Mouse (Mus musculus) hindbrain, embryonic 11.5 days (tissue): ENCODE results near the gene Krtap4-2. TPM values are rescaled to one million over a fixed set of nuclear protein-coding genes. Genes with fewer than 3 reads are reported as not detected.
"Not testable (repeated sequence)": the region's sequence is repeated elsewhere in the genome, so short reads cannot be mapped to it uniquely, and the experiment has no call there.

Experiments used
- ATAC-seq: fragments of 200-750 bp; cut with Nextera tagmentation; 2 replicates; pipeline ENCODE4 v1.8.0; 2017; ENCODE audit warnings: mild to moderate bottlenecking, moderate TSS enrichment, moderate library complexity; ENCODE audit not compliant: low FRiP score
- DNase-seq: peaks from one replicate; pipeline ENCODE4 v3.0.0-alpha.2; 2015; ENCODE audit warnings: low spot score
- H3K27ac ChIP-seq: fragments of 300-500 bp; sonication (generic); 2 replicates; pipeline ENCODE4 v1.5.1; 2014; ENCODE audit warnings: mild to moderate bottlenecking, low read depth, low read length
- H3K27me3 ChIP-seq: fragments of 300-500 bp; sonication (generic); 2 replicates; pipeline ENCODE4 v1.6.1; 2014; ENCODE audit warnings: mild to moderate bottlenecking, low read length, moderate library complexity, mixed read lengths; ENCODE audit not compliant: control insufficient read depth, insufficient read depth
- H3K36me3 ChIP-seq: fragments of 300-500 bp; sonication (generic); 2 replicates; pipeline ENCODE4 v1.6.1; 2014; ENCODE audit warnings: mild to moderate bottlenecking, low read length, moderate library complexity, mixed read lengths; ENCODE audit not compliant: control insufficient read depth, insufficient read depth
- H3K4me1 ChIP-seq: fragments of 300-500 bp; sonication (generic); replicated peaks from 2 replicates; pipeline ENCODE4 v1.6.1; 2014; ENCODE audit warnings: low read length, mixed read lengths; ENCODE audit not compliant: control insufficient read depth, insufficient read depth
- H3K4me2 ChIP-seq: fragments of 300-500 bp; sonication (generic); replicated peaks from 2 replicates; pipeline ENCODE4 v1.6.1; 2014; ENCODE audit warnings: mild to moderate bottlenecking, low read depth, low read length
- H3K4me3 ChIP-seq: fragments of 300-500 bp; sonication (generic); 2 replicates; pipeline ENCODE4 v1.5.1; 2014; ENCODE audit warnings: low read depth, low read length
- H3K9ac ChIP-seq: fragments of 300-500 bp; sonication (generic); 2 replicates; pipeline ENCODE4 v1.6.1; 2014; ENCODE audit warnings: low read depth, low read length
- H3K9me3 ChIP-seq: fragments of 300-500 bp; sonication (generic); 2 replicates; pipeline ENCODE4 v1.6.1; 2016; ENCODE audit warnings: low read length; ENCODE audit not compliant: control insufficient read depth
- WGBS: fragments of 180-500 bp; shearing (Covaris S2); extraction: QIAGEN DNeasy Blood & Tissue Kit; methylation state at CpG from one replicate; pipeline ENCODE4 v1.1.7; 2014; 5-methylcytosine and 5-hydroxymethylcytosine counted together
- polyA plus RNA-seq: library from polyadenylated mRNA; unstranded; fragments of >200 nt; fragmentation: Nextera tagmentation; extraction: Ambion mirVana; gene quantifications from 2 replicates; pipeline ENCODE4 v1.2.1, GENCODE M21; 2014

Gene Krtap4-2
- polyA plus RNA-seq, 1 experiment from 2014 or later: not detected

DNA sequence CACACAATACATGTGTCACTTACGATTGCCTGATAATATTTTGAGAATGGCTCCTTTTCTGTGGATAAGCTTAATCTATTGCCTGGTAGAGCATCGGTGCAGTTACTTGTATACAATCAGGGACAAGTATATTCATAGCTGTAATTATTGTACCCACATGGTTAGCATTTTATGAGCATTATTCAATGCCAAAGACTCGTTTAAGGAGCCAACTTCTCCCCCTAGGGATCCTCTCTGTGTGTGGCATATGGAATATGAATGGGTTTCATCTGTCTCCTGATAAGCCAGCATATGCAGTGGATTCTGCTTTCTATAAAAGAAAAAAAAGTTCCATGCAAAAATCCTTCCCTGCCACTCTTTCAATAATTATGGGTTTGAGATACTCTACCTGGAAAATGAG lies 9.5 kb upstream of the Krtap4-2 start:
- Histone ChIP-seq H3K9me3 (no peaks in the 10 kb centered on the region), H3K27ac (no peak overlapping the region), H3K9ac (no peak overlapping the region), H3K36me3 (no peaks in the 10 kb centered on the region), H3K4me3 (no peak overlapping the region), H3K4me2 (no peak overlapping the region), H3K27me3 (no peaks in the 10 kb centered on the region), H3K4me1 (no peaks in the 10 kb centered on the region)
- 81% methylated on average over 3 of the region's 3 CpGs for WGBS
- DNase-seq (no peak), ATAC-seq (no peak)

DNA sequence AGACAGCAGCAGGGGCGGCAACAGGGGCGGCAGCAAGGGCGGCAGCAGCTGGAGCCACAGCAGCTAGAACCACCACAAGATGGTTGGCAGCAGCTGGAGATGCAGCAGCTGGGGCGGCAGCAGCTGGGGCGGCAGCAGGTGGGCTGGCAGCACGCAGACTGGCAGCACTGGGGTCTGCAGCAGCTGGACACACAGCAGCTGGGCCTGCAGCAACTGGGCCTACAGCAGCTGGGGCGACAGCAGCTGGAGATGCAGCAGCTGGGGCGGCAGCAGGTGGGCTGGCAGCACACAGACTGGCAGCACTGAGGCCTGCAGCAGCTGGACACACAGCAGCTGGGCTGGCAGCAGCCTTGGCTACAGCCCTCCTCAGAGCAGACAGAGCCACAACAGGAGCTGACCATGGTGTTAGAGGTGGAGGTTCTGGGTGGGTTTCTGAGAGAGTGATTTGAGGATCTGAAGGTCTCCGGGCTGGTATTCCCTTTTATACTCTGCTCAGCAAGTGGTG lies 8.8 kb upstream of the Krtap4-2 start, which contains the start of gene Krtap4-7:
Gene Krtap4-7, minus strand, starts transcription at position 455 of the 505 bp plus-strand sequence.
- H3K4me3 ChIP-seq, H3K9ac ChIP-seq, H3K4me1 ChIP-seq, H3K4me2 ChIP-seq, ATAC-seq, DNase-seq, H3K36me3 ChIP-seq, H3K9me3 ChIP-seq, H3K27ac ChIP-seq, H3K27me3 ChIP-seq: not testable (repeated sequence)
- WGBS: 85% methylated on average over 8 of the region's 9 CpGs

- no peak for ATAC-seq
- Histone ChIP-seq H3K27me3 (no peaks in the 10 kb centered on the region), H3K4me1 (no peaks in the 10 kb centered on the region), H3K9me3 (no peaks in the 10 kb centered on the region), H3K4me2 (no peak overlapping the region), H3K9ac (no peak overlapping the region), H3K4me3 (no peak overlapping the region), H3K27ac (no peak overlapping the region), H3K36me3 (no peaks in the 10 kb centered on the region)
- no peak for DNase-seq
- 43% methylated on average over 1 of the region's 1 CpGs for WGBS
These were observed 6.0 kb upstream of the Krtap4-2 start for GRCm38 (mm10) chr11:99640926-99641325.

DNA sequence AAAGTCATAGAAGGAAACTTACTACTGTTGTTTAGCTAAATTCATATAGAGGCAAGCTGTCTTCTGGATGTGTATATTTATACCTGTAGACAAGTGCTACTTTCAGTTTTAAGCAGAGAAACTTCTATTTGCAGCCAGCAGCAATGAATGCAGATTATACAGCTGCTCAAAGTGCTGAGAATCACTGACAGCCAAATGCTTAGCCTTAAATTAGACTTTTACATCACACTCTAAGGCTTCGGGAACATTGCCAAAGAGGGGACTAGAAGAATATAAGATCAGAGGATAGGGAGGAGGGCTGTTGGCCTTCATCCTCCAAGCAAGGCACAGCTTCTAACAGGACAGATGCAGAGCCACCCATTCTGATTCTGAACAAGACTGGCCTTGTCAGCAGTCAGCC lies 2.2 kb upstream of the Krtap4-2 start:
- 90% methylated on average over 1 of the region's 1 CpGs for WGBS
- H3K27ac ChIP-seq: no peak overlapping the region
- DNase-seq: no peak
- H3K36me3 ChIP-seq: no peaks in the 10 kb centered on the region
- ATAC-seq: no peak
- no peaks in the 10 kb centered on the region for H3K27me3 ChIP-seq
- no peaks in the 10 kb centered on the region for H3K9me3 ChIP-seq
- H3K4me3 ChIP-seq: no peak overlapping the region
- no peaks in the 10 kb centered on the region for H3K4me1 ChIP-seq
- H3K4me2 ChIP-seq: no peak overlapping the region
- H3K9ac ChIP-seq: no peak overlapping the region

GRCm38 (mm10) chr11:99633293-99633692 lies 1.6 kb downstream of the Krtap4-2 start:
- H3K27me3 ChIP-seq: no peaks in the 10 kb centered on the region
- no peaks in the 10 kb centered on the region for H3K9me3 ChIP-seq
- H3K4me1 ChIP-seq: no peaks in the 10 kb centered on the region
- H3K4me2 ChIP-seq: no peak overlapping the region
- no peak for ATAC-seq
- H3K4me3 ChIP-seq: no peak overlapping the region
- 88% methylated on average over 2 of the region's 2 CpGs for WGBS
- no peaks in the 10 kb centered on the region for H3K36me3 ChIP-seq
- no peak for DNase-seq
- H3K9ac ChIP-seq: no peak overlapping the region
- no peak overlapping the region for H3K27ac ChIP-seq

DNA sequence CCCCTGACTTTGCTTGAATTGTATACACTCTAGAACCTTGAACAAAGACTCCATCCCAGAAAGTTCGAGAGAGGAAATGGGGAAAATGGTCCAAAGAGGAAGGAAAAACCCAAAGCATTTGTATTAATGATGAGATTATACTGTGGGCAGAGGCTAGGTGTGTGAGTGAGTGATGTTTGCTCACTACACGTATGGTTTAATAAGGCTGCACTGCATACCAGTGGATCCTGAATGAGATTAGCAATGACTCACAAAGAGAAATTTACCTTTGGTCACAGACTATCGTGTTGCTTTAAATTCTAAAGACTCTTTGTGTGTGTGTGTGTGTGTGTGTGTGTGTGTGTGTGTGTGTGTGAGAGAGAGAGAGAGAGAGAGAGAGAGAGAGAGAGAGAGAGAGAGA lies 4.0 kb downstream of the Krtap4-2 start:
- no peak for ATAC-seq
- DNase-seq: no peak
- Histone ChIP-seq H3K9me3 (no peaks in the 10 kb centered on the region), H3K27ac (no peak overlapping the region), H3K9ac (no peak overlapping the region), H3K36me3 (no peaks in the 10 kb centered on the region), H3K27me3 (no peaks in the 10 kb centered on the region), H3K4me1 (no peaks in the 10 kb centered on the region), H3K4me3 (no peak overlapping the region), H3K4me2 (no peak overlapping the region)
- 79% methylated on average over 3 of the region's 3 CpGs for whole genome bisulfite sequencing

- WGBS: 85% methylated on average over 4 of the region's 4 CpGs
- Histone ChIP-seq H3K4me1 (no peaks in the 10 kb centered on the region), H3K36me3 (no peaks in the 10 kb centered on the region), H3K4me3 (no peak within 1 kb of the TSS), H3K9me3 (no peaks in the 10 kb centered on the region), H3K27ac (no peak within 1 kb of the TSS), H3K4me2 (no peak within 1 kb of the TSS), H3K27me3 (no peaks in the 10 kb centered on the region), H3K9ac (no peak within 1 kb of the TSS)
- ATAC-seq (no peak), DNase-seq (no peak)
These were observed 6.7 kb downstream of the Krtap4-2 start, which contains the start of gene Krtap4-1 for GRCm38 (mm10) chr11:99628138-99628537. TSS of gene Krtap4-1 (minus strand) at chr11:99628238.

GRCm38 (mm10) chr11:99620335-99620734 lies 14.5 kb downstream of the Krtap4-2 start, which contains the start of gene Gm11562:
TSS of gene Gm11562 (minus strand) at chr11:99620435.
- Histone ChIP-seq H3K36me3 (no peaks in the 10 kb centered on the region), H3K27me3 (no peaks in the 10 kb centered on the region), H3K27ac (no peak within 1 kb of the TSS), H3K9ac (no peak within 1 kb of the TSS), H3K4me2 (no peak within 1 kb of the TSS), H3K9me3 (no peaks in the 10 kb centered on the region), H3K4me1 (no peaks in the 10 kb centered on the region), H3K4me3 (no peak within 1 kb of the TSS)
- WGBS: 91% methylated on average over 2 of the region's 2 CpGs
- DNase-seq (no peak), ATAC-seq (no peak)

GRCm38 (mm10) chr11:99614796-99615363 lies 20.0 kb downstream of the Krtap4-2 start, which contains the start of gene Krtap2-4:
TSS of gene Krtap2-4 (minus strand) at chr11:99614846.
- no peak within 1 kb of the TSS for H3K9ac ChIP-seq
- DNase-seq: no peak
- no peaks in the 10 kb centered on the region for H3K4me1 ChIP-seq
- no peak within 1 kb of the TSS for H3K4me3 ChIP-seq
- no peaks in the 10 kb centered on the region for H3K9me3 ChIP-seq
- no peak within 1 kb of the TSS for H3K4me2 ChIP-seq
- no peak within 1 kb of the TSS for H3K27ac ChIP-seq
- H3K27me3 ChIP-seq: no peaks in the 10 kb centered on the region
- no peak for ATAC-seq
- H3K36me3 ChIP-seq: no peaks in the 10 kb centered on the region
- WGBS: 74% methylated on average over 3 of the region's 3 CpGs
